Mouse (Mus musculus): Measurements from ENCODE around the gene Sap18. TPM values are rescaled to one million over a fixed set of nuclear protein-coding genes. Genes with fewer than 3 reads are reported as not detected.
"Not testable (repeated sequence)": the region's sequence is repeated elsewhere in the genome, so short reads cannot be mapped to it uniquely, and the experiment has no call there.

The Sap18 gene
- total RNA-seq, 2 experiments from 2014 or later: 38.6 to 45.7 TPM

GRCm38 (mm10) chr14:57811844-57812243 lies 13.9 kb downstream of the Sap18 start:
- DNase-seq (ENCODE audit: low spot score in 2 of 2): peak in 1 of 2 experiments; percentile 69
- intact Hi-C loops (cut with DNase I): no loop called here

GRCm38 (mm10) chr14:57820839-57821238 lies 22.9 kb downstream of the Sap18 start:
- DNase-seq (ENCODE audit: low spot score in 2 of 2): no peak
- intact Hi-C loops (cut with DNase I): no loop called here

GRCm38 (mm10) chr14:57825788-57826751 lies 28.1 kb downstream of the Sap18 start, which contains the start of the genes Ska3 and Mrpl57:
Gene Ska3, minus strand, starts transcription at chr14:57826185.
Gene Mrpl57, plus strand, starts transcription at chr14:57826234.
- intact Hi-C loops (cut with DNase I): loop anchor here (5.0 kb wide), 1 partner anchor 86 kb away; no protein-coding TSS in a partner anchor
- peak; percentile 92 for DNase-seq (ENCODE audit: low spot score in 2 of 2)

GRCm38 (mm10) chr14:57827284-57827683 lies 29.3 kb downstream of the Sap18 start:
- DNase-seq (ENCODE audit: low spot score in 2 of 2): no peak
- intact Hi-C loops (cut with DNase I): loop anchor here (5.0 kb wide), 1 partner anchor 85 kb away; no protein-coding TSS in a partner anchor

- intact Hi-C loops (cut with DNase I): no loop called here
- DNase-seq (ENCODE audit: low spot score in 2 of 2): no peak
Measured at GRCm38 (mm10) chr14:57833526-57833925, 35.5 kb downstream of the Sap18 start.

- no peak for DNase-seq (ENCODE audit: low spot score in 2 of 2)
- intact Hi-C loops (cut with DNase I): no loop called here
Measured at GRCm38 (mm10) chr14:57835157-57835556, 37.2 kb downstream of the Sap18 start.

GRCm38 (mm10) chr14:57844535-57844934 lies 46.6 kb downstream of the Sap18 start:
- intact Hi-C loops (cut with DNase I): no loop called here
- no peak for DNase-seq (ENCODE audit: low spot score in 2 of 2)

- DNase-seq (ENCODE audit: low spot score in 2 of 2); intact Hi-C loops (cut with DNase I): not testable (repeated sequence)
Measured at GRCm38 (mm10) chr14:57848061-57848460, 50.1 kb downstream of the Sap18 start.

GRCm38 (mm10) chr14:57848646-57849045 lies 50.7 kb downstream of the Sap18 start:
- intact Hi-C loops (cut with DNase I): no loop called here
- no peak for DNase-seq (ENCODE audit: low spot score in 2 of 2)

- peak in 1 of 2 experiments; percentile 22 for DNase-seq (ENCODE audit: low spot score in 2 of 2)
- intact Hi-C loops (cut with DNase I): no loop called here
Measured at GRCm38 (mm10) chr14:57850330-57850729, 52.4 kb downstream of the Sap18 start.

GRCm38 (mm10) chr14:57852961-57853360 lies 55.0 kb downstream of the Sap18 start:
- intact Hi-C loops (cut with DNase I): no loop called here
- no peak for DNase-seq (ENCODE audit: low spot score in 2 of 2)

GRCm38 (mm10) chr14:57856037-57856436 lies 58.1 kb downstream of the Sap18 start:
- intact Hi-C loops (cut with DNase I); DNase-seq (ENCODE audit: low spot score in 2 of 2): not testable (repeated sequence)

Small RNA genes lying within 50 kb of the gene (microRNA-seq; reads per million reads assigned to microRNA genes)
- 0.99 to 6.0 reads per million in 2 experiments for gene Mir3077

Other genes with a start within 250 kb of the Sap18 start
- 10 to 100 TPM; 35.8 to 36.3 TPM for gene Eef1akmt1, start 226.6 kb upstream of the Sap18 start, total RNA-seq (2021)
- 10 to 100 TPM; 13.1 to 13.3 TPM for gene Xpo4, start 132.8 kb upstream of the Sap18 start, total RNA-seq (2021)
- under 1 TPM; 0.76 to 0.83 TPM for gene Gm49361, start 52.1 kb upstream of the Sap18 start, total RNA-seq (2021)
- gene Lats2, start 39.8 kb upstream of the Sap18 start, total RNA-seq (2021): 10 to 100 TPM; 14.2 to 15.4 TPM
- gene Ska3, start 28.0 kb downstream of the Sap18 start, total RNA-seq (2021): 1 to 10 TPM in 1 of 2 experiments, under 1 TPM in 1; 0.80 to 1.3 TPM
- 10 to 100 TPM; 67.6 to 69.8 TPM for gene Mrpl57, start 28.1 kb downstream of the Sap18 start, total RNA-seq (2021)
- 10 to 100 TPM; 29.6 to 31.2 TPM for gene Zdhhc20, start 92.1 kb downstream of the Sap18 start, total RNA-seq (2021)
- gene Micu2, start 201.1 kb downstream of the Sap18 start, total RNA-seq (2021): 10 to 100 TPM; 22.3 to 29.0 TPM